In genomic region chr9:63651594-63651993, GRCm38 (mm10) we compare ENCODE assay signal across 10 mouse cellular contexts. TPM values are rescaled to one million over a fixed set of nuclear protein-coding genes. Genes with fewer than 3 reads are reported as not detected.
DNase-seq lines count a peak whose midpoint lies in the region; ATAC-seq and TF ChIP-seq lines count a peak whose summit lies in the region.
"Had no signal": no experiment of that assay in that cellular context is flagged by ENCODE, and none has a peak within 500 bp of the region (broad histone marks: within the 10 kb centered on the region; RNA-seq: fewer than 3 reads in every experiment).

No protein-coding gene starts in this region.

- no peaks in the 10 kb centered on the region for H3K27me3 ChIP-seq in hindbrain, embryonic 13.5 days
- no peaks in the 10 kb centered on the region for H3K27me3 ChIP-seq in hindbrain, embryonic 10.5 days (ENCODE audit: insufficient read depth, poor library complexity, severe bottlenecking)
- no peaks in the 10 kb centered on the region for H3K27me3 ChIP-seq in kidney, postnatal 0 days (ENCODE audit: insufficient read depth, low read length)
- H3K27me3 ChIP-seq in liver, embryonic 12.5 days (replicated peaks): no peaks in the 10 kb centered on the region

- DNase-seq in hindbrain, embryonic 10.5 days (ENCODE audit: low spot score): no peak
- peak; percentile 60 to 73 for DNase-seq in urinary bladder, postnatal 4 days (ENCODE audit: low spot score in 2 of 2)
- no peak for DNase-seq in urinary bladder, postnatal 25 days (ENCODE audit: low spot score)
- DNase-seq in kidney, postnatal 0 days (ENCODE audit: low spot score): no peak
- DNase-seq in layer of hippocampus, adult 8-10 months (ENCODE audit: low spot score in 2 of 2): no peak

- peaks cover 12% of the 10 kb centered on the region for H3K36me3 ChIP-seq in hindbrain, embryonic 13.5 days
- peaks cover 96% of the 10 kb centered on the region for H3K36me3 ChIP-seq in hindbrain, embryonic 10.5 days
- H3K36me3 ChIP-seq in kidney, postnatal 0 days (ENCODE audit: insufficient read depth, low read length): peaks cover 54% of the 10 kb centered on the region
- peaks cover 78% of the 10 kb centered on the region for H3K36me3 ChIP-seq in liver, embryonic 12.5 days

- no peak for TF ChIP-seq CTCF in kidney, postnatal 0 days (IDR thresholded peaks at IDR 0.05; ENCODE audit: low read depth)

- peaks cover 59% of the 10 kb centered on the region for H3K4me1 ChIP-seq in hindbrain, embryonic 13.5 days (replicated peaks)
- H3K4me1 ChIP-seq in hindbrain, embryonic 10.5 days (replicated peaks): peaks cover 35% of the 10 kb centered on the region
- H3K4me1 ChIP-seq in kidney, postnatal 0 days (replicated peaks; ENCODE audit: insufficient read depth, low read length): peaks cover 6% of the 10 kb centered on the region
- H3K4me1 ChIP-seq in liver, embryonic 12.5 days: no peaks in the 10 kb centered on the region

- no peak overlapping the region for H3K4me2 ChIP-seq in hindbrain, embryonic 13.5 days
- no peak overlapping the region for H3K4me2 ChIP-seq in kidney, postnatal 0 days (ENCODE audit: low read length)
- no peak overlapping the region for H3K4me2 ChIP-seq in liver, embryonic 12.5 days

- no peak overlapping the region for H3K4me3 ChIP-seq in hindbrain, embryonic 13.5 days
- no peak overlapping the region for H3K4me3 ChIP-seq in hindbrain, embryonic 10.5 days
- no peak overlapping the region for H3K4me3 ChIP-seq in kidney, postnatal 0 days (replicated peaks; ENCODE audit: low read depth, low read length)
- H3K4me3 ChIP-seq in liver, embryonic 12.5 days: no peak overlapping the region
- H3K4me3 ChIP-seq: erythroblast, embryonic 14.5 days had no signal

- ATAC-seq in hindbrain, embryonic 13.5 days (ENCODE audit: low FRiP score): no peak
- no peak for ATAC-seq in kidney, postnatal 0 days (replicated peaks; ENCODE audit: low FRiP score, low read depth)
- no peak for ATAC-seq in liver, embryonic 12.5 days
- ATAC-seq in CD4-positive, CD25-positive, alpha-beta regulatory T cell, adult 4 months: no peak

- no peaks in the 10 kb centered on the region for H3K9me3 ChIP-seq in hindbrain, embryonic 13.5 days
- no peaks in the 10 kb centered on the region for H3K9me3 ChIP-seq in hindbrain, embryonic 10.5 days
- no peaks in the 10 kb centered on the region for H3K9me3 ChIP-seq in kidney, postnatal 0 days (replicated peaks; ENCODE audit: low read length)
- H3K9me3 ChIP-seq in liver, embryonic 12.5 days (replicated peaks): no peaks in the 10 kb centered on the region

- 72% methylated on average over 11 of the region's 11 CpGs for WGBS in hindbrain, embryonic 13.5 days
- 89% methylated on average over 11 of the region's 11 CpGs for WGBS in hindbrain, embryonic 10.5 days
- 51% methylated on average over 11 of the region's 11 CpGs for WGBS in kidney, postnatal 0 days
- WGBS in liver, embryonic 12.5 days (ENCODE audit: insufficient replicate concordance): 90% methylated on average over 11 of the region's 11 CpGs

- no peak overlapping the region for H3K9ac ChIP-seq in hindbrain, embryonic 13.5 days
- no peak overlapping the region for H3K9ac ChIP-seq in kidney, postnatal 0 days (ENCODE audit: low read depth, low read length)
- no peak overlapping the region for H3K9ac ChIP-seq in liver, embryonic 12.5 days

- peak overlapping the region; percentile 69 for H3K27ac ChIP-seq in hindbrain, embryonic 13.5 days
- H3K27ac ChIP-seq in hindbrain, embryonic 10.5 days: no peak overlapping the region
- peak overlapping the region; percentile 25; the same call in 1 of the 2 replicates for H3K27ac ChIP-seq in kidney, postnatal 0 days
- H3K27ac ChIP-seq in liver, embryonic 12.5 days: no peak overlapping the region
- H3K27ac ChIP-seq: macrophage had no signal

RNA-seq across cellular contexts. Expression of gene Aagab, which starts 49.1 kb away (rescaled TPM):
- polyA plus RNA-seq in hindbrain, embryonic 13.5 days (2015; fragmentation: Nextera tagmentation; extraction: Ambion mirVana): 59.1 and 61.0 TPM in 2 replicates
- polyA plus RNA-seq in hindbrain, embryonic 10.5 days (2016; fragmentation: Nextera tagmentation; extraction: Ambion mirVana): 46.0 and 50.4 TPM in 2 replicates
- 29.0 and 32.2 TPM in 2 replicates for polyA plus RNA-seq in kidney, postnatal 0 days (2015; fragmentation: Nextera tagmentation; extraction: Ambion mirVana)
- polyA plus RNA-seq in liver, embryonic 12.5 days (2016; fragmentation: Nextera tagmentation; extraction: Ambion mirVana): 25.3 and 26.2 TPM in 2 replicates
- 10 to 100 TPM; 47.6 to 54.6 TPM for polyA plus RNA-seq in CD4-positive, CD25-positive, alpha-beta regulatory T cell, adult 4 months (2017; shearing (Covaris generic))
- 10 to 100 TPM; 50.0 to 62.6 (median 61.7) TPM for total RNA-seq in layer of hippocampus, adult 8-10 months (2022)

RNA-seq across cellular contexts. Expression of gene Iqch, which starts 49.3 kb away (rescaled TPM):
- polyA plus RNA-seq in hindbrain, embryonic 13.5 days (2015; fragmentation: Nextera tagmentation; extraction: Ambion mirVana): 0.21 and 0.34 TPM in 2 replicates
- polyA plus RNA-seq in hindbrain, embryonic 10.5 days (2016; fragmentation: Nextera tagmentation; extraction: Ambion mirVana): 0.07 and 0.13 TPM in 2 replicates
- 0.08 and 0.11 TPM in 2 replicates for polyA plus RNA-seq in kidney, postnatal 0 days (2015; fragmentation: Nextera tagmentation; extraction: Ambion mirVana)
- not detected in 2 replicates for polyA plus RNA-seq in liver, embryonic 12.5 days (2016; fragmentation: Nextera tagmentation; extraction: Ambion mirVana)
- polyA plus RNA-seq in CD4-positive, CD25-positive, alpha-beta regulatory T cell, adult 4 months (2017; shearing (Covaris generic)): under 1 TPM in 1 of 2 experiments, not detected in 1; 0.17 TPM
- under 1 TPM in 1 of 4 experiments, not detected in 3; 0.18 TPM for total RNA-seq in layer of hippocampus, adult 8-10 months (2022)
- polyA plus RNA-seq: erythroblast, embryonic 14.5 days; macrophage had no signal

Comparison
In these comparisons a context has a peak if more than half of its experiments do, and no peak if none do; other contexts are left out.
1. H3K27ac ChIP-seq: peak in hindbrain, embryonic 13.5 days (single experiment) and kidney, postnatal 0 days (single experiment); none in hindbrain, embryonic 10.5 days (single experiment) and liver, embryonic 12.5 days (single experiment).
2. DNase-seq: peak in urinary bladder, postnatal 4 days (2 of 2); none in hindbrain, embryonic 10.5 days (single experiment), urinary bladder, postnatal 25 days (single experiment), kidney, postnatal 0 days (single experiment) and layer of hippocampus, adult 8-10 months (0 of 2).